Mouse (Mus musculus): Measurements from ENCODE around the gene Glra3.
A peak's percentile ranks its signal among the peaks of the same experiment; 100 is the strongest.

Glra3 gene

DNA sequence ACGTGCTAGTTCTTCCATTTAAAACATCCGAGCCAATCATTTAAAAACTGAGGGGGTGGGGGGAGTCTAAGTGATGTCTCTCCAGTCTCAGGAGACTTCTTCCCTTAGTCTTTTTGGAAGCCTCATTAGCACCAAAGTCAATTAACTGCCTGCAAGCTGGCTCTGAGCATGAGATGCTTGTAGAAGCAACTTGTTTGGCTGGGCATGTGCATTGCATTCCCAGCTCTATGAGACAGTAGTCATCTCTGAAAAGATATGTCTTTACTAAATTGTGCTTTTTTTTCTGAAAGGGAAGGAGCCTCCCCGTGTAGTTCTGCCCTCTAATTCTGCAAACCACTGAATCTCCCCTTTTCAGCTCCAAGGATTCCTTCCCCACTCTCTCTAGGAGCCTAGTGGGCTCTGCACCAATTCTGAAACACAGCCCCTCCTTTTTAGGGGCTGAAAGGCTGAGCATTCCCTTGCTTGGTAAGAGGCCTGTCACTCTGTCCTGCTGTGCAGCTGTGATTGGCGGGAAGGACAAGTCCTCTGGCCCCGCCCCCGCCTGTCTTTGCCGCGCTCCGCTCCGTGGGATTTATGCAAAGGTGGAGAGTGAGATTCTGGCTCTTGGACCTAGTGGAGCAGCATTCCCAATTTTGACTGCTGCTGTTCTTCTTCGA lies at the start of gene Glra3:
Glra3 (plus strand) TSS at position 591 of the 656 bp plus-strand sequence.
- no peak for TF ChIP-seq CTCF (conservative IDR thresholded peaks at IDR 0.05; ENCODE audit: low read length)
- TF ChIP-seq POU5F1 (IDR thresholded peaks at IDR 0.05; ENCODE audit: borderline replicate concordance, low read length) = no peak
- TF ChIP-seq NANOG (IDR thresholded peaks at IDR 0.05; ENCODE audit: borderline replicate concordance, low read length) = no peak
- Histone ChIP-seq H3K4me1 (replicated peaks; ENCODE audit: low read depth, low read length) (peaks cover 7% of the 10 kb centered on the region), H3K9me3 (ENCODE audit: low read length) (no peaks in the 10 kb centered on the region), H3K27me3 (ENCODE audit: insufficient read depth, low read length) (no peaks in the 10 kb centered on the region), H3K4me3 (replicated peaks; ENCODE audit: low read length) (peak within 1 kb of the TSS; percentile 64), H3K36me3 (ENCODE audit: insufficient read depth, low read length) (no peaks in the 10 kb centered on the region)

- Histone ChIP-seq H3K4me1 (replicated peaks; ENCODE audit: low read depth, low read length) (no peaks in the 10 kb centered on the region), H3K27me3 (ENCODE audit: insufficient read depth, low read length) (no peaks in the 10 kb centered on the region), H3K4me3 (replicated peaks; ENCODE audit: low read length) (no peak within 1 kb of the TSS), H3K36me3 (ENCODE audit: insufficient read depth, low read length) (no peaks in the 10 kb centered on the region), H3K9me3 (ENCODE audit: low read length) (no peaks in the 10 kb centered on the region)
- TF ChIP-seq POU5F1 (IDR thresholded peaks at IDR 0.05; ENCODE audit: borderline replicate concordance, low read length) = no peak
- no peak for TF ChIP-seq NANOG (IDR thresholded peaks at IDR 0.05; ENCODE audit: borderline replicate concordance, low read length)
- no peak for TF ChIP-seq CTCF (conservative IDR thresholded peaks at IDR 0.05; ENCODE audit: low read length)
These were observed 33.4 kb upstream of the Glra3 start, which contains the start of gene Adam29 for GRCm38 (mm10) chr8:55906848-55907247. Gene Adam29 (minus strand): TSS chr8:55906948.

GRCm38 (mm10) chr8:55940526-55940880 lies 243 bp downstream of the Glra3 start:
- no peaks in the 10 kb centered on the region for H3K36me3 ChIP-seq (ENCODE audit: insufficient read depth, low read length)
- H3K4me1 ChIP-seq (replicated peaks; ENCODE audit: low read depth, low read length) = peaks cover 7% of the 10 kb centered on the region
- no peak for TF ChIP-seq NANOG (IDR thresholded peaks at IDR 0.05; ENCODE audit: borderline replicate concordance, low read length)
- TF ChIP-seq POU5F1 (IDR thresholded peaks at IDR 0.05; ENCODE audit: borderline replicate concordance, low read length) = no peak
- TF ChIP-seq CTCF (conservative IDR thresholded peaks at IDR 0.05; ENCODE audit: low read length) = no peak
- peak overlapping the region; percentile 64 for H3K4me3 ChIP-seq (replicated peaks; ENCODE audit: low read length)
- H3K27me3 ChIP-seq (ENCODE audit: insufficient read depth, low read length) = no peaks in the 10 kb centered on the region
- H3K9me3 ChIP-seq (ENCODE audit: low read length) = no peaks in the 10 kb centered on the region

DNA sequence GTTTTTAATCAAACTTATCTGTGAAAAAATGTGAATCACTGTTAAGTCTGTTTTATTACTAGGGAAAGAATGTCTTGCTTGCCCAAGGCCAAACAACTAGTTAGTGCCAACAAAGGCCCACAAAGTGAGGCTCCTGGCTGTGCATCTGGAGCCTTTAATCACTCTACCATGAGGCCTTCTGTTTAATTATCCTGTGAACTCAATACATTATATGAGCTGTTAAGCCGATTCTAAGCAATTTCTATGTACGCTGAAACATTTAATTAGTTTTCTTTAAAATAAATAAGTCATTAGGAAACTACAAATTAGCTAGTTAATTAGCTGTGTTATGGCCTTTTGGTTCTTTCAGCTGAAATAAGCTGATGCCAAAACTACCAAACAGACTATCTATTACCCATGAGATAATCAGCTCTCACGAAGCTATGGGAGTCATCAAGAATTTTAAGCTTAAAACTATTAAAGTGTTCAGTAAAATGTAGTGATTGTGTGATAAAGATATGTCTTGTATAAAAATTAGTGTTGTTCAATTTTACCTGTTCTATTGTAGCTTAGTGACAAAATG lies 24.6 kb downstream of the Glra3 start:
- no peaks in the 10 kb centered on the region for H3K27me3 ChIP-seq (ENCODE audit: insufficient read depth, low read length)
- TF ChIP-seq CTCF (conservative IDR thresholded peaks at IDR 0.05; ENCODE audit: low read length) (no peak), POU5F1 (IDR thresholded peaks at IDR 0.05; ENCODE audit: borderline replicate concordance, low read length) (no peak), NANOG (IDR thresholded peaks at IDR 0.05; ENCODE audit: borderline replicate concordance, low read length) (no peak)
- no peaks in the 10 kb centered on the region for H3K9me3 ChIP-seq (ENCODE audit: low read length)

GRCm38 (mm10) chr8:55997859-55998258 lies 57.6 kb downstream of the Glra3 start:
- no peaks in the 10 kb centered on the region for H3K4me1 ChIP-seq (replicated peaks; ENCODE audit: low read depth, low read length)
- TF ChIP-seq NANOG (IDR thresholded peaks at IDR 0.05; ENCODE audit: borderline replicate concordance, low read length) (no peak), POU5F1 (IDR thresholded peaks at IDR 0.05; ENCODE audit: borderline replicate concordance, low read length) (no peak), CTCF (conservative IDR thresholded peaks at IDR 0.05; ENCODE audit: low read length) (no peak)
- H3K27me3 ChIP-seq (ENCODE audit: insufficient read depth, low read length) = no peaks in the 10 kb centered on the region
- H3K9me3 ChIP-seq (ENCODE audit: low read length) = no peaks in the 10 kb centered on the region
- H3K4me3 ChIP-seq (replicated peaks; ENCODE audit: low read length) = no peak overlapping the region
- no peaks in the 10 kb centered on the region for H3K36me3 ChIP-seq (ENCODE audit: insufficient read depth, low read length)

More for the DNA sequence above, 24.6 kb downstream of the Glra3 start:
- Histone ChIP-seq H3K36me3 (ENCODE audit: insufficient read depth, low read length) (no peaks in the 10 kb centered on the region), H3K4me3 (replicated peaks; ENCODE audit: low read length) (no peak overlapping the region), H3K4me1 (replicated peaks; ENCODE audit: low read depth, low read length) (no peaks in the 10 kb centered on the region)

DNA sequence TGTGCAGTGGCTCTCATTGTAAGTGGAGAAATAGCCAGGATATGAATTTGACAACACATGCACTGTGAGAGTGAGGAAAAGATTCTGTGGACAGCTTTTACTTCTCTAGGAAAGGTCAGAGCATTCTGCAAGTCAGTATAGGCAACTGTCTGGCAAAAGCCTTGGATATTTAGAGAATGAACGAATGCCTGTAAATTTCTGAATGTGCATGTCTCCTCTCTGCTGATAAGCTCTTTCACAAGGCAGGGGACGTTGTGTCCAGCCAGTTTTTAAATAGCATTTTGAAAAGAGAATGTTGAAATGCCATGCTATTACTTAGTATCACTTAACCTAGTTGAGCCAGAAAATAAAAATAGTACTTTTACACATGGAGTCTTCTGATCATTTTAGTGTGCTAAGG lies 114.1 kb downstream of the Glra3 start:
- no peaks in the 10 kb centered on the region for H3K4me1 ChIP-seq (replicated peaks; ENCODE audit: low read depth, low read length)
- no peaks in the 10 kb centered on the region for H3K27me3 ChIP-seq (ENCODE audit: insufficient read depth, low read length)
- no peaks in the 10 kb centered on the region for H3K36me3 ChIP-seq (ENCODE audit: insufficient read depth, low read length)
- H3K4me3 ChIP-seq (replicated peaks; ENCODE audit: low read length) = no peak overlapping the region
- H3K9me3 ChIP-seq (ENCODE audit: low read length) = no peaks in the 10 kb centered on the region
- no peak for TF ChIP-seq NANOG (IDR thresholded peaks at IDR 0.05; ENCODE audit: borderline replicate concordance, low read length)
- no peak for TF ChIP-seq POU5F1 (IDR thresholded peaks at IDR 0.05; ENCODE audit: borderline replicate concordance, low read length)
- TF ChIP-seq CTCF (conservative IDR thresholded peaks at IDR 0.05; ENCODE audit: low read length) = no peak

GRCm38 (mm10) chr8:56063081-56063480 lies 122.8 kb downstream of the Glra3 start:
- no peaks in the 10 kb centered on the region for H3K9me3 ChIP-seq (ENCODE audit: low read length)
- TF ChIP-seq NANOG (IDR thresholded peaks at IDR 0.05; ENCODE audit: borderline replicate concordance, low read length) = no peak
- TF ChIP-seq CTCF (conservative IDR thresholded peaks at IDR 0.05; ENCODE audit: low read length) = peak; percentile 86
- H3K4me1 ChIP-seq (replicated peaks; ENCODE audit: low read depth, low read length) = no peaks in the 10 kb centered on the region
- no peak overlapping the region for H3K4me3 ChIP-seq (replicated peaks; ENCODE audit: low read length)
- H3K27me3 ChIP-seq (ENCODE audit: insufficient read depth, low read length) = no peaks in the 10 kb centered on the region
- no peaks in the 10 kb centered on the region for H3K36me3 ChIP-seq (ENCODE audit: insufficient read depth, low read length)

DNA sequence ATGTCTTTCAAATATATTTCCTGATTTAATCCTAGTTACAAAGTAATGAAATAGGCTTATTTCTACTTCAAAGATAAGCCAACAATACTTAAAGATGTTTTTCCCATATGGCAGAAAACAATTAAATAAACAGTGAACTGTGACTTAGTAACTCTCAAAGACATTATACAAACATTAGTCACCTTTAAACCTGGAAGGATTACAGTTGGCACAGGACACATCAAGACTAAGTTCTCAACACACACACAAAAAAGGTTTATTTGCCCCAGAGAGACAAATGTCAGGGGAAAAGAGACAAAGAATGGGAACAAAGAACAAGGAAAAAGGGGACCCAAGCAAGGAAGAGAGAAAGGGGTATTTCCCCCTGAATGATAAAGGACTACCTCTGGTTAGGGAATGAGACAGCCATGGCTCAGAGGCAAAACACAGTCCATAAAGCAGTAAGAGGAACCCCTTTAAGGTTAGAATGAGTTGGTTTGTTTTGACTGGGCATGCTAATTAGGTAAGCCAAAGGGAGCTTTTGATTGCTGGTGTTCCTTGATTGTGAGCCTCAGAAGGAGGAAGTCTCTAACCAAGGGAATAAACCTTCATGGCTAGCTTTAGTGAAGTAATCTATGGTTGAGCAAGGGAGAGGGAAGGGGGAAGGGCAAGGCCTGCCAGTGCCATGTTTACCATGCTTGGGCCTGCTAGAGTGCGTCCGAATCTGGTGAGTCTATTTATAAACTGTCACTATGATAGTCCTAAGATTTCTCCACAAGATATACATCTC lies 130.4 kb downstream of the Glra3 start:
- Histone ChIP-seq H3K9me3 (ENCODE audit: low read length) (no peaks in the 10 kb centered on the region), H3K36me3 (ENCODE audit: insufficient read depth, low read length) (no peaks in the 10 kb centered on the region), H3K27me3 (ENCODE audit: insufficient read depth, low read length) (no peaks in the 10 kb centered on the region), H3K4me3 (replicated peaks; ENCODE audit: low read length) (no peak overlapping the region), H3K4me1 (replicated peaks; ENCODE audit: low read depth, low read length) (no peaks in the 10 kb centered on the region)
- TF ChIP-seq CTCF (conservative IDR thresholded peaks at IDR 0.05; ENCODE audit: low read length) (no peak), NANOG (IDR thresholded peaks at IDR 0.05; ENCODE audit: borderline replicate concordance, low read length) (no peak), POU5F1 (IDR thresholded peaks at IDR 0.05; ENCODE audit: borderline replicate concordance, low read length) (no peak)

Measured in E14TG2a.4 (cell line).